Mouse (Mus musculus) midbrain, embryonic 10.5 days (tissue): ENCODE results near the gene Shank2. TPM values are rescaled to one million over a fixed set of nuclear protein-coding genes. Genes with fewer than 3 reads are reported as not detected.

Source experiments
- DNase-seq: peaks from one replicate; pipeline ENCODE4 v3.0.0-alpha.2; 2017; ENCODE audit warnings: low spot score
- H3K27ac ChIP-seq: fragments of 300-500 bp; sonication (generic); replicated peaks from 2 replicates; pipeline ENCODE4 v1.5.1; 2016; ENCODE audit warnings: mild to moderate bottlenecking
- H3K27me3 ChIP-seq: fragments of 300-500 bp; sonication (generic); 2 replicates; pipeline ENCODE4 v1.6.1; 2016; ENCODE audit warnings: low read depth, mild to moderate bottlenecking; ENCODE audit not compliant: poor library complexity, severe bottlenecking
- H3K36me3 ChIP-seq: fragments of 300-500 bp; sonication (generic); 2 replicates; pipeline ENCODE4 v1.6.1; 2016; ENCODE audit warnings: mild to moderate bottlenecking, moderate library complexity
- H3K4me1 ChIP-seq: fragments of 300-500 bp; sonication (generic); 2 replicates; pipeline ENCODE4 v1.6.1; 2016
- H3K4me3 ChIP-seq: fragments of 300-500 bp; sonication (generic); 2 replicates; pipeline ENCODE4 v1.5.1; 2016; ENCODE audit warnings: mild to moderate bottlenecking, moderate library complexity
- H3K9me3 ChIP-seq: fragments of 300-500 bp; sonication (generic); replicated peaks from 2 replicates; pipeline ENCODE4 v1.6.1; 2016; ENCODE audit warnings: mild to moderate bottlenecking
- WGBS: fragments of 180-500 bp; shearing (Covaris S2); methylation state at CpG from one replicate; pipeline ENCODE4 v1.1.7; 2016; 5-methylcytosine and 5-hydroxymethylcytosine counted together
- polyA plus RNA-seq: library from polyadenylated mRNA; unstranded; fragments of >200 nt; fragmentation: Nextera tagmentation; extraction: Ambion mirVana; gene quantifications from 2 replicates; pipeline ENCODE4 v1.2.1, GENCODE M21; 2016

Gene Shank2
- polyA plus RNA-seq, 1 experiment from 2014 or later: 0.91 TPM

DNA sequence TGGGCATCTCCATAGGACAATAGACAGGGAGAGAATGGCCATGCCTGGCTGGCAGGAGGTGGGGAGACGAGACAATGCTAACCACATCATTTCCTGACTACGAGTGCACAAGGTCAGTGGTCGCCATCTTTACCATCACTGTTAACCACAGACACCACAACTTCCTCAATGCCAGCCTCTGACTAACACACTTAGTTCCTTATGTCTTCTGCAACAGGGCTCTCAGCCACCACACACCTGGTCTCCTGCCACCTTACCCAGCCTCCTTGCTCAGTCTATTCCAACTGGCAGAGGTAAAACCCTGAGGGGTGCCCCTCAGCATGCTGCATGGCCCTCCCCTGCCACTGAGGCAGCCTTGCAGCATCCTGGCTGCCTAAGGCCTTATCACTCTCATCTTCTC, 445.4 kb downstream of the Shank2 start:
- DNase-seq: no peak
- no peak overlapping the region for H3K4me3 ChIP-seq
- no peaks in the 10 kb centered on the region for H3K9me3 ChIP-seq
- peaks cover 99% of the 10 kb centered on the region for H3K36me3 ChIP-seq
- no peaks in the 10 kb centered on the region for H3K4me1 ChIP-seq
- no peak overlapping the region for H3K27ac ChIP-seq
- H3K27me3 ChIP-seq: no peaks in the 10 kb centered on the region
- WGBS: 91% methylated on average over 3 of the region's 3 CpGs

- H3K4me1 ChIP-seq: no peaks in the 10 kb centered on the region
Observed at GRCm38 (mm10) chr7:144448186-144448585, 446.5 kb downstream of the Shank2 start.

DNA sequence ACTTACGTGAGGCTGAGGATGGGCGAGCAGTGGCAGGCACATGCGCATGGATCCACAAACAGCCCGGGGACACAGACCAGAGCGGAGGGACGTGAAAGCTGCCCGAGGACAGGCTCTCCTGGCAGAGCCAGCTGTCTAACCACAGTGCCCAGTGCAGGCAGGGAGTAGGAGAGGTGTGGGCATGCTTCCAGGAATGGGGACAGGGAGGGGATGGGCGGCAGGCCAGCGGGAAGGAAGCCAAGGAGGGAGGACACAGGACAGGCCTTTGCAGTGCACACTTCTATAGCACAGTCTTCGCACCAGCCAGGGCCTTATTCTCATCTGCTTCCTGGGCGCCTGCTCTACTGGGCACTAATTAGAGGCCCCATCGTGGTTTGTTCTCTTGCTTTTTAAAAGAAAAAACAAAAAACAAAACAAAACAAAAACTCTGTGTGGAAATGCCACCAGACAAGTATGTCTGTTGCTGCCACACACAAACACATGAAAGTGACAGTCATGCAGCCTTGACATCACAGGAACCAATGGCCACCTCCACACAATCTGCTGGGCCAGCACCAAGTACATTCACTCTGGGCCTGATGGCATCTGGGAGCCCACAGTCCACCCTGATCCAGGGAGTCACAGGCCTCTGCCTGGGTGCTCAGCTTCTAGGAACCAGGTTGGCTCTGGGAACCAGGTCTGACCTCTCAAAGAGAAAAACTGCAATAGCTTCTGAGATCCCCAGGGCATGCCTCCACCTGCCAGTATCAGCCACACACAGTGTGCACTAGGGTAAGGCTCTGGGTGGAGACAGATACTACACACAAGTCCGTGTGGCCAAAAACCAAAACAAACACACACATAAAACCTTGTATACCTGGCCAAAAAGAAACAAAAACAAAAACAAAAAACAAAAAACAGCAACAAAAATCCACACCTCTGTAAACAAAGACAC, 448.2 kb downstream of the Shank2 start:
- no peak for DNase-seq
- H3K4me1 ChIP-seq: no peaks in the 10 kb centered on the region
- H3K27me3 ChIP-seq: no peaks in the 10 kb centered on the region
- H3K27ac ChIP-seq: no peak overlapping the region
- no peaks in the 10 kb centered on the region for H3K9me3 ChIP-seq
- H3K36me3 ChIP-seq: peaks cover 100% of the 10 kb centered on the region
- 94% methylated on average over 13 of the region's 13 CpGs for WGBS
- H3K4me3 ChIP-seq: no peak overlapping the region

More at GRCm38 (mm10) chr7:144448186-144448585, 446.5 kb downstream of the Shank2 start:
- no peak for DNase-seq
- 82% methylated on average over 1 of the region's 1 CpGs for WGBS
- Histone ChIP-seq H3K27ac (no peak overlapping the region), H3K4me3 (no peak overlapping the region), H3K36me3 (peaks cover 99% of the 10 kb centered on the region), H3K27me3 (no peaks in the 10 kb centered on the region), H3K9me3 (no peaks in the 10 kb centered on the region)

- 95% methylated on average over 9 of the region's 9 CpGs for whole genome bisulfite sequencing
- Histone ChIP-seq H3K4me3 (no peak overlapping the region), H3K27ac (no peak overlapping the region), H3K27me3 (no peaks in the 10 kb centered on the region), H3K4me1 (no peaks in the 10 kb centered on the region), H3K9me3 (no peaks in the 10 kb centered on the region), H3K36me3 (peaks cover 100% of the 10 kb centered on the region)
- no peak for DNase-seq
Observed at GRCm38 (mm10) chr7:144450661-144451060, 448.9 kb downstream of the Shank2 start.

DNA sequence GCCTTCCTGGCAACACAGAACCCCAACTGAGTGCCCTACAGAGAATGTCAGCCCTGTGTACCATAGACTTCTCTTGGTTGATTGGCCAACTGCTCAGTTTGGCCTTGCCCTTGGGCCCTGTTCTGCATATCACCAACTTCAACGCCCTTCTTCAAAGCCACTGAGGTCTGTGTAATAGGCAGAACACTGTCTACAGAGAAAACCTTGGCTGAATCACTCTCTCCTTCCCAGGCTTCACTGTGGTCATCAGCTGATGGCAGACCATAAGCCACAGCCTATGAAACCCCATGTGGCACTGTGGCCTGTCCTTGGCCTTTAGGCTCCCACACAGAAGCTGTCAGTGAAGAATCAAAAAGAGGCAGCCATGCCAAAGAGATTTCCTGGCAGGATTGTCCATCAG, 457.2 kb downstream of the Shank2 start:
- Histone ChIP-seq H3K4me3 (no peak overlapping the region), H3K36me3 (peaks cover 100% of the 10 kb centered on the region), H3K9me3 (no peaks in the 10 kb centered on the region), H3K4me1 (no peaks in the 10 kb centered on the region), H3K27me3 (no peaks in the 10 kb centered on the region), H3K27ac (no peak overlapping the region)
- WGBS: 91% methylated on average over 1 of the region's 1 CpGs
- DNase-seq: no peak

DNA sequence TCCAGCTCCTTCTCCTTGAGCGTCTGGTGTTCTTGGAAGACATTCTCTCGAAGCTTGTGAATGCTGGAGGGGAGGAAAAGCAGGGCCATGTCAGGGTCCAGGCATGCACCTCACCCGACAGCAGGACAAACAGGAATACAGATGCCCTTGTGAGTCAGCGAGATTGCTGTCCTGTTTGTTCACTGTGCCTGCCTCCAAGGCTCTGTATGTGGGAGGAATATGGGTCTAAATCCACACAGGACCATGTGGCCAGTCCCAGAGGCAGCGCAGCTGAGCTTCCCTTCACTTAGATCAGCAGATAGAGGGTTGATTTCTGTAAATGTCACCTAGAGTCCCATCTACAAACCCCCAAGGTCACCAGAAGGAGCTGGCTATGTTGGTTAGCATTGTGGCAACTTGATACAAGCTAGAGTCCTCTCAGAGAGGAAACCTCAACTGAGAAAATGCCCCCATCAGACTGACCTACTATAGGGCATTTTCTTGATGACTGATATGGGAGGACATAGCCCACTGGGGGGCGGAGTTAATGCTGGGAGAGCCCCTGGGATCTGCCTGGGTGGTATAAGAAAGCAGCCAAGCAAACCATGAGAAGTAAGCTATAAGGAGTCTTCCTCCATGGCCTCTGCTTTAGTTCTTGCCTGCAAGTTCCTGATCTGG, 459.6 kb downstream of the Shank2 start:
- H3K4me1 ChIP-seq: no peaks in the 10 kb centered on the region
- no peak overlapping the region for H3K27ac ChIP-seq
- DNase-seq: no peak
- WGBS: 88% methylated on average over 6 of the region's 6 CpGs
- H3K27me3 ChIP-seq: no peaks in the 10 kb centered on the region
- peaks cover 100% of the 10 kb centered on the region for H3K36me3 ChIP-seq
- H3K4me3 ChIP-seq: no peak overlapping the region
- H3K9me3 ChIP-seq: no peaks in the 10 kb centered on the region

DNA sequence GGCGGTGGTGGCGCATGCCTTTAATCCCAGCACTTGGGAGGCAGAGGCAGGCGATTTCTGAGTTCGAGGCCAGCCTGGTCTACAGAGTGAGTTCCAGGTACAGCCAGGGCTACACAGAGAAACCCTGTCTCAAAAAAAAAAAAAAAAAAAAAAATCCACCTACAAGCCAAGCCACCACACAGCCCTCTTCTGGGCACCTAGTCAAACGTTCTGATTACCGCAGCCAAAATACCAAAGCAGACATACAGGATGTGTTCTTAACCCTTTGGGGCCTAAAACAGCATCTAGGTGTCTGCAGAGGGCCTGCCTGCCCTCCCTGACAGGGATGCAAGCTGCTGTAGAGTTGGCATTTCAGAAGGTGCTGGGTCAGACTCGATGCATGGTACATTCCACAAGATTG, 460.8 kb downstream of the Shank2 start:
- peaks cover 89% of the 10 kb centered on the region for H3K36me3 ChIP-seq
- no peaks in the 10 kb centered on the region for H3K4me1 ChIP-seq
- no peak overlapping the region for H3K4me3 ChIP-seq
- WGBS: 93% methylated on average over 7 of the region's 7 CpGs
- DNase-seq: no peak
- H3K27me3 ChIP-seq: no peaks in the 10 kb centered on the region
- H3K27ac ChIP-seq: no peak overlapping the region
- no peaks in the 10 kb centered on the region for H3K9me3 ChIP-seq

- H3K4me1 ChIP-seq: peaks cover 26% of the 10 kb centered on the region
- no peaks in the 10 kb centered on the region for H3K9me3 ChIP-seq
- no peak overlapping the region for H3K27ac ChIP-seq
- peak overlapping the region; percentile 99 for H3K4me3 ChIP-seq
- WGBS: 93% methylated on average over 5 of the region's 5 CpGs
- H3K36me3 ChIP-seq: peaks cover 32% of the 10 kb centered on the region
- no peak for DNase-seq
- no peaks in the 10 kb centered on the region for H3K27me3 ChIP-seq
Observed at GRCm38 (mm10) chr7:144468741-144469140, 467.0 kb downstream of the Shank2 start.

GRCm38 (mm10) chr7:144469181-144469641, 467.5 kb downstream of the Shank2 start:
- Histone ChIP-seq H3K36me3 (peaks cover 27% of the 10 kb centered on the region), H3K4me1 (peaks cover 26% of the 10 kb centered on the region), H3K27me3 (no peaks in the 10 kb centered on the region), H3K27ac (peak overlapping the region; percentile 94), H3K9me3 (no peaks in the 10 kb centered on the region), H3K4me3 (peak overlapping the region; percentile 99)
- 17% methylated on average over 4 of the region's 4 CpGs for WGBS
- DNase-seq: peak; percentile 15

DNA sequence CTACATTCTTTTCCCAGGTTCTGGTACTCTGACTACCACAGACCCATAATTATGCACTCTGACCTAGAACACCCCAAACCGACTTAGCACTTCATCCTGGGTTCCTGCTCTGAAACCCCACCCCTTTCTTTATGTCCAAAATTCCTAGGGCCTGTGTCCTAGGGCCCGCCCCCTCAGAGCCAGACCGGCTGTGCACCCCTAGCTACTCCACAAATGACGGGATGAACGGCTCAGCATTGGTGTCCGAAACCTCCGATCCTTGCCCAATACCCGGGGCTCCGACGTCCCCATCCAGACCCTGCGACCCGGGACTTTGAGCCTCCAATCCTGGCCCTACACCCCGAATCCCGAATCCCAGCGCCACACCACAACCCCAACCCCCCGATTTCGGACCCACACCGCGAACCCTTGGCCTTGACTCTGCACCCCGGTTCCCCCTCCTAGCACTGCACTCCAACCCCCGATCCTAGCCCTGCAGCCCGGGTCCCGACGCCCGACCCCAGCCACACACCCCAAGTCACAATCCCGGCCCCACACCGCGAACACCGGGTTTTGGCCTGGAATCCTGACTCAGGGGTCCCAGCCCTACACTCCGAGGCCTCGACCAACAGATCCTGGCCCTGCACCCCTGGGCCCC, 468.3 kb downstream of the Shank2 start:
- Histone ChIP-seq H3K9me3 (no peaks in the 10 kb centered on the region), H3K36me3 (peaks cover 19% of the 10 kb centered on the region), H3K27me3 (no peaks in the 10 kb centered on the region), H3K4me3 (peak overlapping the region; percentile 99), H3K4me1 (peaks cover 26% of the 10 kb centered on the region), H3K27ac (peak overlapping the region; percentile 94)
- WGBS: 2% methylated on average over 31 of the region's 31 CpGs
- DNase-seq: peak; percentile 23

DNA sequence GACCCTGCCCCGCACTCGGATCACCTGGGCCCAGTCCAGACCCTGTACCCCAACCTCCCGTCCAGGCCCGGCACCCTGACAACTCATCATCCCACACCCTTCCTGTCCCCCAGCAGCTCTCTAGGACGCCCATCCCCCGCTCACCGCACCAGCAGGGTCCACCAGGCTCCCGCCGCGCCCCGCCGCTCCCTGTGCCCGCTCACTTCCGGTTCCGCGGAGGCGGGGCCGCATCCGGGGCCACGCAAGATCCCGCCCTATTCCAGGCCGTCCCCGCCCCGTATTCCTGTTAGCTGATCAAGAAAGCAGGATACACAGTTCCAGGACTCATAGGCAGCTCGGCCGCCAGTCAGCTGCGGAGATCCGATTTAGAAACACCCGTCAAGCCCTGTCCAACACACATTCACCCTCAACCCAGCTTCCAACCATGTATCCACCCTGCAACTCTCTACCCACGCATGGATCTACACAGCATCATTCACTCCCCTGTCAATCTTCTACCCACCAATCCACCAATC, 468.9 kb downstream of the Shank2 start, which contains the start of gene Cttn:
Gene Cttn, minus strand, starts transcription at position 465 of the 515 bp plus-strand sequence.
- peaks cover 26% of the 10 kb centered on the region for H3K4me1 ChIP-seq
- DNase-seq: peak; percentile 90
- peak within 1 kb of the TSS; percentile 94 for H3K27ac ChIP-seq
- H3K4me3 ChIP-seq: peak within 1 kb of the TSS; percentile 99
- no peaks in the 10 kb centered on the region for H3K27me3 ChIP-seq
- no peaks in the 10 kb centered on the region for H3K9me3 ChIP-seq
- H3K36me3 ChIP-seq: peaks cover 15% of the 10 kb centered on the region
- WGBS: under 1% methylated on average over 30 of the region's 30 CpGs

DNA sequence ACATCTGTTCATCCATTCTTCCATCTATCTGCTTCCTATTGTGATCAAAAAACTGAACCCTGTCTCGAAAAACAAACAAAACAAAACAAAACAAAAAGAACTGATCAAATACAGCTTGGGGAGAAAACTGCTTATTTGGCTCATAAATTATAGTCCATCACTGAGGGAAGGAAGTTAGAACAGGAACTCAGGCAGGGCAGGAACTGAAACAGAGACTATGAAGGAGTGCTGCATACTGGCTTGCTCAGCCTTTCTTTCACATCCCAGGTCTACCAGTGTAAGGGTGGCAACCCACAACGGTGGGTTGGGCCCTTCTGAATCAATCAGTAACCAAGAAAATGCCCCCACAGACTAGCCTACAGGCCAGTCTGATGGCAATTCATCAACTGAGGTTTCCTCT, 469.4 kb downstream of the Shank2 start:
- WGBS: 77% methylated on average over 2 of the region's 2 CpGs
- Histone ChIP-seq H3K27ac (peak overlapping the region; percentile 94), H3K9me3 (no peaks in the 10 kb centered on the region), H3K36me3 (peaks cover 15% of the 10 kb centered on the region), H3K27me3 (no peaks in the 10 kb centered on the region), H3K4me1 (peaks cover 26% of the 10 kb centered on the region), H3K4me3 (peak overlapping the region; percentile 99)
- no peak for DNase-seq
